Mouse (Mus musculus) hindbrain, embryonic 10.5 days (tissue): ENCODE results near the gene Pafah1b3. TPM values are rescaled to one million over a fixed set of nuclear protein-coding genes. Genes with fewer than 3 reads are reported as not detected.

ENCODE experiments used
- DNase-seq: peaks from one replicate; pipeline ENCODE4 v3.0.0-alpha.2; 2017; ENCODE audit warnings: low spot score
- H3K27ac ChIP-seq: fragments of 300-500 bp; sonication (generic); 2 replicates; pipeline ENCODE4 v1.5.1; 2016; ENCODE audit warnings: mild to moderate bottlenecking, moderate library complexity
- H3K27me3 ChIP-seq: fragments of 300-500 bp; sonication (generic); 2 replicates; pipeline ENCODE4 v1.6.1; 2016; ENCODE audit warnings: mild to moderate bottlenecking; ENCODE audit not compliant: poor library complexity, insufficient read depth, severe bottlenecking
- H3K36me3 ChIP-seq: fragments of 300-500 bp; sonication (generic); 2 replicates; pipeline ENCODE4 v1.6.1; 2016; ENCODE audit warnings: mild to moderate bottlenecking, moderate library complexity
- H3K4me1 ChIP-seq: fragments of 300-500 bp; sonication (generic); replicated peaks from 2 replicates; pipeline ENCODE4 v1.6.1; 2016; ENCODE audit warnings: mild to moderate bottlenecking
- H3K4me3 ChIP-seq: fragments of 300-500 bp; sonication (generic); 2 replicates; pipeline ENCODE4 v1.5.1; 2016; ENCODE audit warnings: mild to moderate bottlenecking, moderate library complexity
- H3K9me3 ChIP-seq: fragments of 300-500 bp; sonication (generic); 2 replicates; pipeline ENCODE4 v1.6.1; 2016; ENCODE audit warnings: mild to moderate bottlenecking, moderate library complexity
- WGBS: fragments of 180-500 bp; shearing (Covaris S2); methylation state at CpG from one replicate; pipeline ENCODE4 v1.1.7; 2016; 5-methylcytosine and 5-hydroxymethylcytosine counted together
- polyA plus RNA-seq: library from polyadenylated mRNA; unstranded; fragments of >200 nt; fragmentation: Nextera tagmentation; extraction: Ambion mirVana; gene quantifications from 2 replicates; pipeline ENCODE4 v1.2.1, GENCODE M21; 2016

The Pafah1b3 gene
- polyA plus RNA-seq, 1 experiment from 2014 or later, result 384 TPM

DNA sequence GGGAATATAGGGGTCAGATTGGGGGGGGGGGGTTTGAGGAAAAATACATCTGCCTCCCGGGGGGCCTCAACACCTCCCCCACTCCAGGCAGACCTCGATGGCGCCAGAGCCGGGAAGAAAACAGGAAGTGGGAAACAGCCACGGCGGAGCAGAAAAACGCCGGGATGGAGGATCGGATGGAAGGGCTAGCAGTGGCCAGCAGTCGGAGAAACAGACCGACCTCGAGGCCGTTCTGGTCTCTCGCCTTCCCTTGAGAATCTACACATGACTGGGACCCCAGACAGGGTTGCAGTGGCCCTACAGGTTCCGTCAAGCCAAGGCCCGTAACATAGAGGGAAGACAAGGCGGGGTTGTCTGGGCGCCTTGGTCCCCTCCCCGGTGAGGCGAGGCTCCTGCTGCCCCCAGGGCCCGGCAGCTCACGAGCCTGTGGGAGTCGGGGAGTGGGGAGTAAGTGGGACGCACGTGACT, 48.9 kb downstream of the Pafah1b3 start:
- DNase-seq, result no peak
- peak overlapping the region; percentile 97 for H3K27ac ChIP-seq
- no peaks in the 10 kb centered on the region for H3K9me3 ChIP-seq
- no peaks in the 10 kb centered on the region for H3K27me3 ChIP-seq
- peaks cover 32% of the 10 kb centered on the region for H3K36me3 ChIP-seq
- WGBS, result under 1% methylated on average over 25 of the region's 25 CpGs
- H3K4me1 ChIP-seq, result peaks cover 77% of the 10 kb centered on the region
- H3K4me3 ChIP-seq, result peak overlapping the region; percentile 85

DNA sequence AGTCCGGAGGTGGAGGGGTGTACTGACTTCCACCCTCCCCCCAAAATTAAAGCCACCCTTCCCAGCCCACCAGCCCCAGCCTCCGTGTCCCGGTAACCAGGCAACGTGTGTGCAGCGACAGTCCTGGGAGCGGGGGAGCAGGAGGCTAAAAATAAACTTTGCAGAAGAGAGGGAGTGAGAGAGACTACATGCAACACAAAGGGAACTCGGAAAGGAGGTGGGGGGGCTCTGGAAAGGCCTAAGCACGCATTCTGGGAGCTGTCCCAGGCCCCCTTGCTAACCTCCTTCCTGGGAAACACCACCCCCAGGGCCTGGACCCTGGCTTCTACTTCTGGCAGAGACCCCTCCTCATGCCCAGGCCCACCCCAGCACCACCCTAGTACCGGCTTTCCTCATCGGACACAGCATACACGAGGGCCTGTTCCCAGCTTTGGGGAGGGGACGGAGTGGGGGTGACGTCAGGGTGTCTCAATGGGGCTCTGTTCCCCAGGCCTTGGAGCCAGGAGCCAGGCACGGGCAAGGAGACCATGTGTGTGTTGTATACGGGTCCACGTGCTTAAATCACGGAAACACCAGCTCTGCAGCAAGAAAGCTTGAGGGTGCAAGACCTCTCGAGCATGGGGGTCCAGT, 49.7 kb downstream of the Pafah1b3 start:
- DNase-seq, result peak; percentile 61
- H3K36me3 ChIP-seq, result peaks cover 40% of the 10 kb centered on the region
- H3K4me3 ChIP-seq, result peak overlapping the region; percentile 85
- H3K9me3 ChIP-seq, result no peaks in the 10 kb centered on the region
- WGBS, result 1% methylated on average over 18 of the region's 18 CpGs
- H3K27me3 ChIP-seq, result no peaks in the 10 kb centered on the region
- peak overlapping the region; percentile 97 for H3K27ac ChIP-seq
- peaks cover 77% of the 10 kb centered on the region for H3K4me1 ChIP-seq

DNA sequence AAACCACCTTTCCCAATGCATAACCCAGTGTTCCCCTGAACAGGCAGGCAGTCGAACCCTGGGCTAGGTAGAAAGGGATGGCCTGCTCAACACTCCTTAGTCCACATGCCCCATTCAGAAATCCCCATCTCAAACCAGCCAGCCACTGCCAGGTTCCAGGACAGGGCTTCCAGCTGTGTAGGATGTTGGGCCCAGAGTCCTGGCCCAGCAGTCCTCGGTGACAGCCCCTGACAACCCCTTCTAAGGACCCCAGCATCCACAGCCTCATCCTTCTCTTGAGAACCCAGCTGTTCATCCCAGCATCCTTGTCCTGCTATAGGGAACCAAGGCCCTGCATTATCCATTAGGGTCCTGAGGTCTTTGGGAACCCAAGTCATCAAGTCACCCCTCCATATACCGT, 50.3 kb downstream of the Pafah1b3 start:
- 24% methylated on average over 3 of the region's 3 CpGs for WGBS
- Histone ChIP-seq H3K27ac (peak overlapping the region; percentile 97), H3K27me3 (no peaks in the 10 kb centered on the region), H3K36me3 (peaks cover 46% of the 10 kb centered on the region), H3K9me3 (no peaks in the 10 kb centered on the region), H3K4me3 (peak overlapping the region; percentile 85), H3K4me1 (peaks cover 77% of the 10 kb centered on the region)
- peak; percentile 13 for DNase-seq

DNA sequence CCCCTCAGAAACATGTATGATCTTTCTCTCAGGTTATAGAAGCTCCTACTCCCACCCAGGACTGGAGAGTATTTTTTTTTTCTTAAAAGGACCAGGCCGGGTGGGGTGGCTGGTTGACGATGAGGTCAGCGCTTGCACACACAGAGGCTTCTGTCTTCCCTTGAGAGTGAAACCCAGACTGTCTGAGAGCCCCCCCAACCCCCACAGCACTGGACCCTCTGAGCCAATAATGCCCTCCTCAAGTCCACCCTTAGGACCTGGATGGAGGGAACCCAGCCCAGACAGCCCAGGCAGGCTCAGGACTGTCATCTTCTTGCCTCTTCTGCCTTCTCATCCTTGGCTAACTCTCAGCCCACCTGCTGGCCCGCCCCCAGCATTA, 51.0 kb downstream of the Pafah1b3 start:
- no peak for DNase-seq
- peaks cover 70% of the 10 kb centered on the region for H3K4me1 ChIP-seq
- no peaks in the 10 kb centered on the region for H3K9me3 ChIP-seq
- no peaks in the 10 kb centered on the region for H3K27me3 ChIP-seq
- H3K27ac ChIP-seq, result peak overlapping the region; percentile 97
- peaks cover 50% of the 10 kb centered on the region for H3K36me3 ChIP-seq
- 60% methylated on average over 4 of the region's 4 CpGs for WGBS
- H3K4me3 ChIP-seq, result peak overlapping the region; percentile 85

DNA sequence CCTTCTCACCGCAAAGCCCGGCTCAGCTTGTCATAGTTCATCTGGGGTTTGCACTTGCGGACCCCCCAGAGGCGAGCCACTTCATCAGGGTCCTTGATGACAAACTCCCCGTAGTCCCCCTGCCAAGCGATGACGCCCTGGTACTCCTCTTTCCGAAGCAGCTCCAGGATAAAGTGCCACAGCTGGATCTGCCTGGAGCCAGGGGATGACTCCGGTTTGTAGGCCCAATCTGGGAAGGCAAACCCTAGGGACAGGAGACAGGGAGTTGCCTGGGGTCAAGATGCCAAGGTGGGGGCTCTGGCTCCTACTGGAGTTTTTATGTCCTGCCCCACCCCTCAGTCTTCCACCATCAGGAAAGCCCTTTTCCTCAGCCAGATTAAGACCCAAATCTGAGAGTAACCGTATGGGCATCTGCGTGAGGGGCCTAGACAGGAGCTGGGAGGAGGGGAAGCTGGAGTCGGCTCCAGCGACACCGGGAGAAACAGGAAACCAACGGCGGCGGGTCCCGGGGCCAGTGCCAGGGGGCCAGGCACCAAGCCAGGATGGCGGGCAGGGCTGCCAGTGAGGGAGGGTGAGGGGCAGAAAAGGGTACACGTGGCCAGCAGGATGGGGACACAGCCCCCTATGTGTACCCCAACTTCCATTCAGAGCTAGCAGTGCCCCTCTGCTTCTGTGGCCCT, 51.6 kb downstream of the Pafah1b3 start:
- Histone ChIP-seq H3K4me3 (peak overlapping the region; percentile 85; the same call in 1 of the 2 replicates), H3K4me1 (peaks cover 67% of the 10 kb centered on the region), H3K36me3 (peaks cover 50% of the 10 kb centered on the region), H3K27me3 (no peaks in the 10 kb centered on the region), H3K9me3 (no peaks in the 10 kb centered on the region), H3K27ac (peak overlapping the region; percentile 97)
- 82% methylated on average over 20 of the region's 20 CpGs for WGBS
- DNase-seq, result no peak

Other genes with a start within 250 kb of the Pafah1b3 start
- 5.5 and 7.9 TPM in 2 replicates for gene Grik5, start 225.6 kb downstream of the Pafah1b3 start, polyA plus RNA-seq
- 44.4 and 45.9 TPM in 2 replicates for gene Zfp574, start 225.4 kb downstream of the Pafah1b3 start, polyA plus RNA-seq
- 19.3 and 41.0 TPM in 2 replicates for gene Pou2f2, start 118.3 kb downstream of the Pafah1b3 start, polyA plus RNA-seq
- gene Dedd2, start 77.4 kb downstream of the Pafah1b3 start, polyA plus RNA-seq, result 10.2 and 11.2 TPM in 2 replicates
- 2.5 and 3.0 TPM in 2 replicates for gene Zfp526, start 76.6 kb downstream of the Pafah1b3 start, polyA plus RNA-seq
- gene Gsk3a, start 60.1 kb downstream of the Pafah1b3 start, polyA plus RNA-seq, result 11.6 and 12.5 TPM in 2 replicates
- 8.0 and 8.6 TPM in 2 replicates for gene Erf, start 47.2 kb downstream of the Pafah1b3 start, polyA plus RNA-seq
- 23.2 and 23.5 TPM in 2 replicates for gene Cic, start 30.3 kb downstream of the Pafah1b3 start, polyA plus RNA-seq
- 1.2 and 2.1 TPM in 2 replicates for gene Prr19, start 3.4 kb upstream of the Pafah1b3 start, polyA plus RNA-seq
- 2.5 and 9.1 TPM in 2 replicates for gene Tmem145, start 8.1 kb upstream of the Pafah1b3 start, polyA plus RNA-seq
- 16.5 and 18.2 TPM in 2 replicates for gene Megf8, start 19.2 kb upstream of the Pafah1b3 start, polyA plus RNA-seq
- gene Cnfn, start 71.7 kb upstream of the Pafah1b3 start, polyA plus RNA-seq, result not detected in 2 replicates
- 6.0 and 8.6 TPM in 2 replicates for gene Lipe, start 100.7 kb upstream of the Pafah1b3 start, polyA plus RNA-seq
- gene Cxcl17, start 114.9 kb upstream of the Pafah1b3 start, polyA plus RNA-seq, result 0.45 and 0.63 TPM in 2 replicates
- 0.92 and 2.2 TPM in 2 replicates for gene Ceacam1, start 179.6 kb upstream of the Pafah1b3 start, polyA plus RNA-seq
- not detected in 2 replicates for gene Ceacam2, start 241.9 kb upstream of the Pafah1b3 start, polyA plus RNA-seq